Comparison of ENCODE assay signal across 23 mouse cellular contexts in genomic region chr8:104412805-104413532, GRCm38 (mm10). TPM values are rescaled to one million over a fixed set of nuclear protein-coding genes. Genes with fewer than 3 reads are reported as not detected.
DNase-seq lines count a peak whose midpoint lies in the region; ATAC-seq and TF ChIP-seq lines count a peak whose summit lies in the region.
"Had no signal": no experiment of that assay in that cellular context is flagged by ENCODE, and none has a peak within 500 bp of the region (broad histone marks: within the 10 kb centered on the region; RNA-seq: fewer than 3 reads in every experiment).

No protein-coding gene starts in this region.

- H3K9ac ChIP-seq in heart, embryonic 14.5 days (ENCODE audit: low read length) = no peak overlapping the region; the same call in 1 of the 2 replicates
- no peak overlapping the region for H3K9ac ChIP-seq in kidney, postnatal 0 days (ENCODE audit: low read depth, low read length)
- H3K9ac ChIP-seq in stomach, embryonic 14.5 days (replicated peaks; ENCODE audit: low read depth, low read length) = no peak overlapping the region
- H3K9ac ChIP-seq in stomach, postnatal 0 days (ENCODE audit: low read length) = no peak overlapping the region
- H3K9ac ChIP-seq in midbrain, embryonic 16.5 days (ENCODE audit: low read depth, low read length) = no peak overlapping the region
- H3K9ac ChIP-seq: hindbrain, embryonic 12.5 days; limb, embryonic 13.5 days; liver, embryonic 13.5 days; lung, embryonic 15.5 days had no signal

- TF ChIP-seq EP300 in stomach, postnatal 0 days (optimal IDR thresholded peaks at IDR 0.05) = no peak

- H3K36me3 ChIP-seq in heart, embryonic 14.5 days (ENCODE audit: control insufficient read depth, insufficient read depth, low read length) = peaks cover 24% of the 10 kb centered on the region
- 0 out of 2 replicates have a peak, but pooled peaks cover 5% of the 10 kb centered on the region for H3K36me3 ChIP-seq in kidney, postnatal 0 days (ENCODE audit: insufficient read depth, low read length)
- peaks cover 10% of the 10 kb centered on the region for H3K36me3 ChIP-seq in stomach, embryonic 14.5 days (ENCODE audit: control insufficient read depth, insufficient read depth, low read length)
- H3K36me3 ChIP-seq in stomach, postnatal 0 days (ENCODE audit: control insufficient read depth, insufficient read depth, low read length) = no peaks in the 10 kb centered on the region
- H3K36me3 ChIP-seq in midbrain, embryonic 16.5 days (ENCODE audit: control insufficient read depth, insufficient read depth, low read length) = peaks cover 11% of the 10 kb centered on the region

- WGBS in heart, embryonic 14.5 days = 32% methylated on average over 7 of the region's 7 CpGs
- 33% methylated on average over 7 of the region's 7 CpGs for whole genome bisulfite sequencing in kidney, postnatal 0 days
- 28% methylated on average over 7 of the region's 7 CpGs for WGBS in stomach, embryonic 14.5 days
- WGBS in stomach, postnatal 0 days = 30% methylated on average over 7 of the region's 7 CpGs
- WGBS in midbrain, embryonic 16.5 days = 79% methylated on average over 7 of the region's 7 CpGs

- intact Hi-C loops in heart, postnatal 10 days (cut with DNase I) = no loop called here

- peak overlapping the region; percentile 22 to 35; a peak in 2 of 4 replicates for H3K27ac ChIP-seq in heart, embryonic 14.5 days (replicated peaks in 1 of 2; ENCODE audit: control insufficient read depth in 1 of 2, insufficient read depth in 1 of 2, low read depth in 2 of 2, low read length in 2 of 2)
- no peak overlapping the region for H3K27ac ChIP-seq in kidney, postnatal 0 days
- H3K27ac ChIP-seq in stomach, embryonic 14.5 days (ENCODE audit: low read length) = peak overlapping the region; percentile 6; the same call in 1 of the 2 replicates
- H3K27ac ChIP-seq in stomach, postnatal 0 days (replicated peaks) = no peak overlapping the region
- no peak overlapping the region for H3K27ac ChIP-seq in midbrain, embryonic 16.5 days (ENCODE audit: low read length)
- H3K27ac ChIP-seq: hindbrain, embryonic 12.5 days; limb, embryonic 13.5 days; liver, embryonic 13.5 days; lung, embryonic 15.5 days had no signal

- ATAC-seq in heart, embryonic 14.5 days (ENCODE audit: insufficient number of reproducible peaks, insufficient read depth, low FRiP score, low read depth) = no peak
- no peak for ATAC-seq in kidney, postnatal 0 days (replicated peaks; ENCODE audit: low FRiP score, low read depth)
- no peak for ATAC-seq in stomach, embryonic 14.5 days (ENCODE audit: insufficient number of reproducible peaks, insufficient read depth, low FRiP score, low read depth)
- no peak for ATAC-seq in stomach, postnatal 0 days (ENCODE audit: low FRiP score, low TSS enrichment)
- ATAC-seq in midbrain, embryonic 16.5 days = no peak

- H3K9me3 ChIP-seq in heart, embryonic 14.5 days (ENCODE audit: control insufficient read depth, low read length) = no peaks in the 10 kb centered on the region
- H3K9me3 ChIP-seq in kidney, postnatal 0 days (replicated peaks; ENCODE audit: low read length) = no peaks in the 10 kb centered on the region
- H3K9me3 ChIP-seq in stomach, embryonic 14.5 days (ENCODE audit: control insufficient read depth, low read depth, low read length) = no peaks in the 10 kb centered on the region
- H3K9me3 ChIP-seq in stomach, postnatal 0 days (ENCODE audit: control insufficient read depth, low read length) = no peaks in the 10 kb centered on the region
- no peaks in the 10 kb centered on the region for H3K9me3 ChIP-seq in midbrain, embryonic 16.5 days (replicated peaks; ENCODE audit: control insufficient read depth, low read length, poor library complexity, severe bottlenecking)
- H3K9me3 ChIP-seq: hindbrain, embryonic 12.5 days; limb, embryonic 13.5 days; liver, embryonic 13.5 days; lung, embryonic 15.5 days had no signal

- H3K27me3 ChIP-seq in heart, embryonic 14.5 days (ENCODE audit: control insufficient read depth, insufficient read depth, low read length) = no peaks in the 10 kb centered on the region
- no peaks in the 10 kb centered on the region for H3K27me3 ChIP-seq in kidney, postnatal 0 days (ENCODE audit: insufficient read depth, low read length)
- no peaks in the 10 kb centered on the region for H3K27me3 ChIP-seq in stomach, embryonic 14.5 days (ENCODE audit: control insufficient read depth, insufficient read depth, low read length)
- no peaks in the 10 kb centered on the region for H3K27me3 ChIP-seq in stomach, postnatal 0 days (ENCODE audit: control insufficient read depth, insufficient read depth, low read length)
- H3K27me3 ChIP-seq in midbrain, embryonic 16.5 days (ENCODE audit: control insufficient read depth, insufficient read depth, low read depth, low read length) = no peaks in the 10 kb centered on the region
- H3K27me3 ChIP-seq: hindbrain, embryonic 12.5 days; limb, embryonic 13.5 days; liver, embryonic 13.5 days; lung, embryonic 15.5 days had no signal

- H3K4me1 ChIP-seq in heart, embryonic 14.5 days (ENCODE audit: control insufficient read depth in 2 of 2, insufficient read depth in 2 of 2, low read length in 2 of 2) = peaks cover 10 to 26% of the 10 kb centered on the region in 2 experiments
- H3K4me1 ChIP-seq in kidney, postnatal 0 days (replicated peaks; ENCODE audit: insufficient read depth, low read length) = no peaks in the 10 kb centered on the region
- H3K4me1 ChIP-seq in stomach, embryonic 14.5 days (ENCODE audit: control insufficient read depth, insufficient read depth, low read length) = peaks cover 8% of the 10 kb centered on the region; the same call in 1 of the 2 replicates
- H3K4me1 ChIP-seq in stomach, postnatal 0 days (replicated peaks; ENCODE audit: control insufficient read depth, insufficient read depth) = no peaks in the 10 kb centered on the region
- no peaks in the 10 kb centered on the region for H3K4me1 ChIP-seq in midbrain, embryonic 16.5 days (ENCODE audit: control insufficient read depth, insufficient read depth, low read length)
- H3K4me1 ChIP-seq: hindbrain, embryonic 12.5 days; limb, embryonic 13.5 days; lung, embryonic 15.5 days had no signal

- peak overlapping the region; percentile 22; the same call in 1 of the 2 replicates for H3K4me2 ChIP-seq in heart, embryonic 14.5 days (ENCODE audit: low read length)
- H3K4me2 ChIP-seq in kidney, postnatal 0 days (ENCODE audit: low read length) = no peak overlapping the region
- no peak overlapping the region for H3K4me2 ChIP-seq in stomach, embryonic 14.5 days (replicated peaks; ENCODE audit: low read depth, low read length)
- no peak overlapping the region for H3K4me2 ChIP-seq in stomach, postnatal 0 days (replicated peaks; ENCODE audit: low read depth)
- no peak overlapping the region for H3K4me2 ChIP-seq in midbrain, embryonic 16.5 days (ENCODE audit: low read length)
- H3K4me2 ChIP-seq: hindbrain, embryonic 12.5 days; limb, embryonic 13.5 days; liver, embryonic 13.5 days; lung, embryonic 15.5 days had no signal

- H3K4me3 ChIP-seq in heart, embryonic 14.5 days (ENCODE audit: control insufficient read depth in 1 of 2, insufficient read depth in 1 of 2, low read depth in 1 of 2, low read length in 2 of 2) = no peak overlapping the region
- H3K4me3 ChIP-seq in kidney, postnatal 0 days (replicated peaks; ENCODE audit: low read depth, low read length) = no peak overlapping the region
- H3K4me3 ChIP-seq in stomach, embryonic 14.5 days (ENCODE audit: low read depth, low read length) = no peak overlapping the region
- no peak overlapping the region for H3K4me3 ChIP-seq in stomach, postnatal 0 days (ENCODE audit: low read depth, low read length)
- H3K4me3 ChIP-seq in midbrain, embryonic 16.5 days (ENCODE audit: low read depth, low read length) = no peak overlapping the region
- H3K4me3 ChIP-seq: hindbrain, embryonic 12.5 days; limb, embryonic 13.5 days; liver, embryonic 13.5 days; lung, embryonic 15.5 days; megakaryocyte, embryonic 14.5 days; myocyte had no signal

- DNase-seq in heart, postnatal 10 days = no peak
- DNase-seq in kidney, postnatal 0 days (ENCODE audit: low spot score) = peak; percentile 84
- no peak for DNase-seq in kidney, postnatal 10 days
- no peak for DNase-seq in stomach, postnatal 0 days (ENCODE audit: low spot score)
- DNase-seq in yolk sac, embryonic 10.5 days (ENCODE audit: low spot score) = peak; percentile 43
- DNase-seq: adrenal gland, postnatal 25 days; B cell, adult 2 months; cerebellum, adult 18-20 months; cerebellum, postnatal 25 days; embryo, embryonic 11 days; heart, postnatal 14 days; kidney, postnatal 4 days; liver, embryonic 13.5 days; midbrain, embryonic 14.5 days; thymus, postnatal 25 days had no signal

- no peak for TF ChIP-seq CTCF in kidney, postnatal 0 days (IDR thresholded peaks at IDR 0.05; ENCODE audit: low read depth)
- no peak for TF ChIP-seq CTCF in stomach, postnatal 0 days (IDR thresholded peaks at IDR 0.05; ENCODE audit: low read depth)

RNA-seq across cellular contexts. Expression of gene Cmtm4, which starts 17.4 kb away (rescaled TPM):
- polyA plus RNA-seq in heart, embryonic 14.5 days (2014; fragmentation: Nextera tagmentation; extraction: Ambion mirVana) = 2.1 and 2.4 TPM in 2 replicates
- total RNA-seq in heart, postnatal 10 days (2021) = 10 to 100 TPM; 16.4 to 16.8 TPM
- polyA plus RNA-seq in kidney, postnatal 0 days (2015; fragmentation: Nextera tagmentation; extraction: Ambion mirVana) = 4.5 and 4.7 TPM in 2 replicates
- polyA plus RNA-seq in stomach, embryonic 14.5 days (2014; fragmentation: Nextera tagmentation; extraction: Ambion mirVana) = 6.4 and 7.2 TPM in 2 replicates
- polyA plus RNA-seq in stomach, postnatal 0 days (2015; fragmentation: Nextera tagmentation; extraction: Ambion mirVana) = 4.6 and 4.8 TPM in 2 replicates
- 2.7 TPM in 2 replicates for polyA plus RNA-seq in midbrain, embryonic 16.5 days (2015; fragmentation: Nextera tagmentation; extraction: Ambion mirVana)

RNA-seq across cellular contexts. Expression of gene Dync1li2, which starts 29.9 kb away (rescaled TPM):
- 55.0 and 57.0 TPM in 2 replicates for polyA plus RNA-seq in heart, embryonic 14.5 days (2014; fragmentation: Nextera tagmentation; extraction: Ambion mirVana)
- 100 to 1,000 TPM in 1 of 2 experiments, 10 to 100 TPM in 1; 86.4 to 125 TPM for total RNA-seq in heart, postnatal 10 days (2021)
- 34.4 and 37.5 TPM in 2 replicates for polyA plus RNA-seq in kidney, postnatal 0 days (2015; fragmentation: Nextera tagmentation; extraction: Ambion mirVana)
- polyA plus RNA-seq in stomach, embryonic 14.5 days (2014; fragmentation: Nextera tagmentation; extraction: Ambion mirVana) = 58.4 and 69.2 TPM in 2 replicates
- polyA plus RNA-seq in stomach, postnatal 0 days (2015; fragmentation: Nextera tagmentation; extraction: Ambion mirVana) = 31.9 and 33.0 TPM in 2 replicates
- polyA plus RNA-seq in midbrain, embryonic 16.5 days (2015; fragmentation: Nextera tagmentation; extraction: Ambion mirVana) = 114 and 136 TPM in 2 replicates

Comparison
In these comparisons a context has a peak if more than half of its experiments do, and no peak if none do; other contexts are left out.
1. H3K27ac ChIP-seq: peak in heart, embryonic 14.5 days (2 of 2) and stomach, embryonic 14.5 days (single experiment); none in kidney, postnatal 0 days (single experiment), stomach, postnatal 0 days (single experiment) and midbrain, embryonic 16.5 days (single experiment).
2. DNase-seq: peak in kidney, postnatal 0 days (single experiment) and yolk sac, embryonic 10.5 days (single experiment); none in heart, postnatal 10 days (0 of 2), kidney, postnatal 10 days (single experiment) and stomach, postnatal 0 days (single experiment).